Mouse (Mus musculus): ENCODE results near the gene Arhgef28. TPM values are rescaled to one million over a fixed set of nuclear protein-coding genes. Genes with fewer than 3 reads are reported as not detected.
"Not testable (repeated sequence)": the region's sequence is repeated elsewhere in the genome, so short reads cannot be mapped to it uniquely, and the experiment has no call there.

Gene Arhgef28
- polyA plus RNA-seq, 1 experiment from 2014 or later = 5.9 TPM

DNA sequence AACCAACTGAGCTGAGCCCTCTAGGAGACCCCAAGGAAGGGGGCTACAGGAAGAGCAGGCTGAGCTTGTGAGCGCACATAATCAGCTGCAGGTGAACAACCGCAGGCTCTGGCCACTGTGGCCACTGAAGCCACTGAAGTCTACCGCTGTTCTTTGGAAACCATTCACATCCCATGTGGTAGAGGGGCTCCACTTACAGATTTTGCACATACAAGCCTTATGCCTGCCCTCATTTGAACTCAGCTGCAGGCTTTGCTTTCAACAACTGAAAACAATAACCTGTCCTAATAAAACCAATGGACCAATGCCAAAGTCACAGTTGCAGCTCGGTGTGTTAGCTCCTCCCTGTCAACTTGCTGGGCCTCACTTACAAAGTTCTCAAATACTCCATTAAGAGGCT is 126.6 kb downstream of the Arhgef28 start:
- Histone ChIP-seq H3K4me1 (peaks cover 10% of the 10 kb centered on the region), H3K27me3 (ENCODE audit: poor library complexity, severe bottlenecking) (no peaks in the 10 kb centered on the region), H3K27ac (no peak overlapping the region), H3K36me3 (replicated peaks) (no peaks in the 10 kb centered on the region), H3K9me3 (no peaks in the 10 kb centered on the region), H3K4me3 (no peak overlapping the region)
- DNase-seq (ENCODE audit: extremely low spot score, low spot score) = no peak
- 91% methylated on average over 4 of the region's 4 CpGs for whole genome bisulfite sequencing

DNA sequence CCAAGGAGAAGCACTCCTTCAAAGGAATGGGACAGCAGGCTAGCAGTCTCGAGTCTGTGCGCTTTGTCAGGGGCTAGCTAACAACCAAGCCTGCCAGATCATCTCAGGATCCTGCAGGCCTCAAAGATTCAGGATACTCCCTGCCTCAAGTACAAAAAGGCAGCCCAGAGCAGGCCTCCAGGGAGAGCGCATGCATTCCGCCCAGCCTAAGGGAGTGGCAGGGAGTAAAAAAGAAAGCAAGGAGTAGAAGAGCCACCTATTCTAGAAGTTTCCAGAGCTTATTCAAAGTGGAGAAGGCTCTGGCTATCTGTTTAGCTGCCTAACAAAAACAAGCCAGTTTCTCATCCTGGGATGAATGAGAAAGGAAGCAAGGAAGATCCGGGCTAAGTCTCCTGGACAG is 128.0 kb downstream of the Arhgef28 start:
- Histone ChIP-seq H3K27ac (no peak overlapping the region), H3K4me3 (no peak overlapping the region), H3K27me3 (ENCODE audit: poor library complexity, severe bottlenecking) (no peaks in the 10 kb centered on the region), H3K36me3 (replicated peaks) (no peaks in the 10 kb centered on the region), H3K4me1 (peaks cover 19% of the 10 kb centered on the region), H3K9me3 (no peaks in the 10 kb centered on the region)
- DNase-seq (ENCODE audit: extremely low spot score, low spot score) = no peak
- WGBS = 84% methylated on average over 5 of the region's 5 CpGs

DNA sequence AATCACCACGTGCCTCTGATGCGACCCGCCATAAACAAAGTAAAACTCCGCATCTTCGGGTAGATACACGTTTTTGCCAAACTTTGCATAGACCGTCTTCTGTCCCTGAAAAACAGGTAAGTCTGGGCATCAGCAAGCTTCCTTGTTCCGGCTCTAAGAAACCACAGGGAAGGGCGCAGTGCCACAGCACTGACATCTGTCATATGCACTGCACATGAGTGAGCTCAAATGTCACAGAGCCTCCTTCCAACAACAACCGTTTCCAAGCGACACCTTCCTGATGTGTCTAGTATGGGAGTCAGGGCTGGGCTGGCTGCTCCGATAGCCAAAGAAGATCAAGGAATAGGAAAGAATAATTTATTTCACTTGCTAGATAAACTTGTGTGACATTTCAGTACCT is 129.0 kb downstream of the Arhgef28 start:
- no peaks in the 10 kb centered on the region for H3K9me3 ChIP-seq
- H3K4me3 ChIP-seq = no peak overlapping the region
- H3K27ac ChIP-seq = no peak overlapping the region
- H3K36me3 ChIP-seq (replicated peaks) = no peaks in the 10 kb centered on the region
- DNase-seq (ENCODE audit: extremely low spot score, low spot score) = no peak
- H3K27me3 ChIP-seq (ENCODE audit: poor library complexity, severe bottlenecking) = no peaks in the 10 kb centered on the region
- H3K4me1 ChIP-seq = peaks cover 21% of the 10 kb centered on the region
- 97% methylated on average over 12 of the region's 12 CpGs for WGBS

DNA sequence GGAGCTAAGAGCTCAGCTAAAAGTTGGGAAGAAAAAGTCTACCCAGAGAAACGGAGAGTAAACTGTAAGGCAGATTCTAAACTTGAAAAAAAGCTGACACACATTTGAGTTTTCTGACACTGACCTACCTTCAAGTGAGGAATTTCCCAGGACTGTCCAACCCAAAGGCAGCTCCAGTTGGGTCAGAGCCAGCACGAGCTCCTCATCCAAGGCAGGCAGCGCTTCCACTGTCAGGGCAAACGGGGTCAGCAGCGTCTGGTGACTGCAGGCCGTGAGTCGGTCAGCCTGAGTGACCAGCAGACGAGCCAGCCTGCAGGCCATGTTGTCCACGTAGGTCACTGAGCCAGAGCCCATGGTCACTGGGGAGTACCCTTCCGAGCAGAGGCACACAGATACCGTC is 131.4 kb downstream of the Arhgef28 start:
- WGBS = 80% methylated on average over 11 of the region's 11 CpGs
- H3K9me3 ChIP-seq = no peaks in the 10 kb centered on the region

DNA sequence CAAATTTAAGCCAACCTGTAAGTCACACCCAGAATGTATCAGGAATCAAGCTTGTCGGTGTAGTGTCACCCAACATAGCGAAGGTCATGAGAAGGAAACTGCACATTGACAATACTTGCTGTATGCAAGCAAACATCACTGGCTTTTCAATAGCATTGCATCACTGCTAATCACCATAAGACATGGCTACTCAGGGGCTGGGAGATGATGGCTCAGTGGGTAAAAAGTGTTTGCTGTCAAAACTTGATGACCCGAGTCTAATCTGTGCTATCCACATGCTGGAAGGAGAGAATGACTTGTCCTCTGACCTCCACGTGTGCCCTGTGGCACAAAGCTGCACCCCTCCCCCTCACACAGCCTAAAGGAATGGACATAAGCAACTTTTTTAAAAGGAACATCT is 133.0 kb downstream of the Arhgef28 start:
- Histone ChIP-seq H3K27ac (no peak overlapping the region), H3K27me3 (ENCODE audit: poor library complexity, severe bottlenecking) (no peaks in the 10 kb centered on the region), H3K4me3 (no peak overlapping the region), H3K36me3 (replicated peaks) (no peaks in the 10 kb centered on the region), H3K9me3 (no peaks in the 10 kb centered on the region), H3K4me1 (peaks cover 17% of the 10 kb centered on the region)
- DNase-seq (ENCODE audit: extremely low spot score, low spot score) = no peak
- WGBS = 79% methylated on average over 4 of the region's 4 CpGs

More for the DNA sequence above, 131.4 kb downstream of the Arhgef28 start:
- H3K36me3 ChIP-seq (replicated peaks) = no peaks in the 10 kb centered on the region
- H3K27me3 ChIP-seq (ENCODE audit: poor library complexity, severe bottlenecking) = no peaks in the 10 kb centered on the region
- no peak overlapping the region for H3K27ac ChIP-seq
- peaks cover 21% of the 10 kb centered on the region for H3K4me1 ChIP-seq
- no peak overlapping the region for H3K4me3 ChIP-seq
- DNase-seq (ENCODE audit: extremely low spot score, low spot score) = no peak

DNA sequence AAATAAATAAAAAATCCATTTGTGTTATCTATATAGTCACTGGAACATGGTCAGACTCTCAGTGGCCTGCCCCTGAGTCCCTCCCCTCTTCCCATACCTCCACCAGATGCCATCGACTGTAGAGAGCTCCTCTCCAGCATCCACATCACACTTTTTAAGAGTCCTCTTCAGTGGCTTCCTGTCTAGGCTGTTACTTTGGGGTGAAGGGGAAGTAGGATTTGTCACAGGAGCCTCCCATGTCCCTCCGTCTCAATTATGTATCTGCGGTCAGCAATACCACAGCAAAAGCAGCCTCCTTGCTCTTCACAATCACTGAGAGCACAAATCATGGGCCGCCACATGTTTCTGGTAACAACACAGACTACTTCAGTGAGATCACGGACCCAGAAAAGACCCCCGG is 135.8 kb downstream of the Arhgef28 start:
- Histone ChIP-seq H3K27me3 (ENCODE audit: poor library complexity, severe bottlenecking) (no peaks in the 10 kb centered on the region), H3K9me3 (no peaks in the 10 kb centered on the region), H3K27ac (no peak overlapping the region), H3K4me3 (no peak overlapping the region), H3K4me1 (peaks cover 20% of the 10 kb centered on the region), H3K36me3 (replicated peaks) (no peaks in the 10 kb centered on the region)
- no peak for DNase-seq (ENCODE audit: extremely low spot score, low spot score)
- WGBS = 95% methylated on average over 6 of the region's 6 CpGs

DNA sequence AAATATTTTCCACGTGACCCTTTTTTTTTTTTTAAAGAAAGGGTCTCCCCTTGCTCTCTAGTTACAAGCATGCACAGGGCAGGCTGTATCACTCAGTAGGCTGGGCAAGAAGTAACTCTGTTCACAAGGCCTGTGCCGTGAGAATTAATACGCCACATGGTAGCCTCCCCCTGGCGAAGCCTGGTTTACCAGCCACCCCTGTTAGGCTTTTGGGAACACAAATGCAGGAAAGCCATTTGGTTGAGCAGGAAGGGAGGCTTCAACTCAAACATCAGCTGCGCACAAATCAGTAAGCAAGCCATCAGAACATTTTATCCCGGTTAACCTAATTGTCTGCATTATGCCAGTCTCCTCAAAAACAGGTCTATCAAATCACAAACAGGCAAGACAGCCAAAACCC is 136.6 kb downstream of the Arhgef28 start:
- Histone ChIP-seq H3K36me3 (replicated peaks) (no peaks in the 10 kb centered on the region), H3K27me3 (ENCODE audit: poor library complexity, severe bottlenecking) (no peaks in the 10 kb centered on the region), H3K4me3 (no peak overlapping the region), H3K9me3 (no peaks in the 10 kb centered on the region), H3K27ac (no peak overlapping the region), H3K4me1 (peaks cover 14% of the 10 kb centered on the region)
- no peak for DNase-seq (ENCODE audit: extremely low spot score, low spot score)
- WGBS = 92% methylated on average over 6 of the region's 6 CpGs

DNA sequence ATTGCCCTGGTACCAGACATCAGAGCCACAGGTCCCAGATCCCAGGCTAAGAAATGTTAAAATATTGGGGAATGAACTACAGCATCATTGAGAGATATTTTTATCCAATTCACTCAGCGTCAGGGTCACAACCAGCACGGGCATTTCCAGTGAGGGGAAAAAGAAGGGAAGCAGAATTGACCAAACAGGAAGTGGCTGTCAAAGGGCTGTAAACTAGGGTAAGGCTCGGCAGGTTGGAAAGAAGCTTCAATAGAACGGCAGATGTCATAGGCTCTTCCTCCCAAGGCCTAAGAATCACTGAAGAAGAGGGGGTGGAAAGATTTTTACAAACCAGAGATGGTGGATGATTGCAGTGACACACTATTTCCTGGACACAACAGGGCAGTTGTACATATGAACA is 143.4 kb downstream of the Arhgef28 start:
- Histone ChIP-seq H3K36me3 (replicated peaks) (no peaks in the 10 kb centered on the region), H3K4me1 (0 out of 2 replicates have a peak, but pooled peaks cover 3% of the 10 kb centered on the region), H3K9me3 (peaks cover 8% of the 10 kb centered on the region; the same call in 1 of the 2 replicates), H3K27me3 (ENCODE audit: poor library complexity, severe bottlenecking) (no peaks in the 10 kb centered on the region), H3K27ac (no peak overlapping the region), H3K4me3 (no peak overlapping the region)
- no peak for DNase-seq (ENCODE audit: extremely low spot score, low spot score)
- 81% methylated on average over 4 of the region's 4 CpGs for WGBS

DNA sequence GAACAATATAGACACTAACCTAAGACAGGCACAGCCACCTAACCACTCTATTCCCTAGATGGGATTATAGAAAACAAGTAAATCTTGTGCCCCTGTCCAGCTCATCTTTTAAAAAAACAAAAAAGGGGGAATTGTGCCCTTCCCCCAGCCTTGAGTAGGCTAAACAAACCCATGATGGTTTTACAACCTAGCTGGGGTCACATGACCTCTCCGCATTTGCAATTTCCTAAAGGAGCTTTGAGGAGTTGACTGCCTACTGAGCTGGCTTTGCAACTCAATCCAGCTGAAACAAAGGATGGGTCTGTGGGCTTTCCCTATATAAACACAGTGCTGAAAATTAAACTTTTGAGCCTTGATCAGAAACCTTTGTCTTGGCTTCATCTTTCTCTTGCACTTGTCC is 146.1 kb downstream of the Arhgef28 start:
- H3K4me1 ChIP-seq; H3K36me3 ChIP-seq (replicated peaks); DNase-seq (ENCODE audit: extremely low spot score, low spot score); H3K27me3 ChIP-seq (ENCODE audit: poor library complexity, severe bottlenecking); H3K9me3 ChIP-seq; H3K27ac ChIP-seq; H3K4me3 ChIP-seq: not testable (repeated sequence)
- WGBS = 78% methylated on average over 1 of the region's 1 CpGs

DNA sequence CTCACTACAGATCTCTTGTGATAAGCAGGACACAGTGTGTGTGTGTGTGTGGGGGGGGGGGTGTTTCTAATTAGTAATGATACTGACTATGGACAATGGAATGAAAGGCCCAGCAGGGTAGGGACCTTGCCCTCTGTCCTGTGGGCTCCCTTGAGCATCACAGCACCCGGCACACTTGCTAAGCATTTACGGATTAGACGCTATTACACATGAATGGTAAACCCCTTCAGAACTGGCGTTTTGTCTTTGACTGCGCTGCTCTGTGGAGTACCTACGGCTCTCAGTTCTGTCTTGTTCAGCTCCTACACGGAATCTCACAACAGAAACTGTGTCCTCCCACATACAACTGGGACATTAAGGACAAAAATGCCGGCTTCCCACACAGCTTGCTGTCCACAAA is 151.0 kb downstream of the Arhgef28 start:
- H3K4me3 ChIP-seq = no peak overlapping the region
- WGBS = 51% methylated on average over 8 of the region's 8 CpGs
- no peaks in the 10 kb centered on the region for H3K27me3 ChIP-seq (ENCODE audit: poor library complexity, severe bottlenecking)
- no peak for DNase-seq (ENCODE audit: extremely low spot score, low spot score)
- H3K9me3 ChIP-seq = peaks cover 15% of the 10 kb centered on the region; the same call in 1 of the 2 replicates
- no peaks in the 10 kb centered on the region for H3K36me3 ChIP-seq (replicated peaks)
- peaks cover 17% of the 10 kb centered on the region for H3K4me1 ChIP-seq
- no peak overlapping the region; the same call in 1 of the 2 replicates for H3K27ac ChIP-seq

DNA sequence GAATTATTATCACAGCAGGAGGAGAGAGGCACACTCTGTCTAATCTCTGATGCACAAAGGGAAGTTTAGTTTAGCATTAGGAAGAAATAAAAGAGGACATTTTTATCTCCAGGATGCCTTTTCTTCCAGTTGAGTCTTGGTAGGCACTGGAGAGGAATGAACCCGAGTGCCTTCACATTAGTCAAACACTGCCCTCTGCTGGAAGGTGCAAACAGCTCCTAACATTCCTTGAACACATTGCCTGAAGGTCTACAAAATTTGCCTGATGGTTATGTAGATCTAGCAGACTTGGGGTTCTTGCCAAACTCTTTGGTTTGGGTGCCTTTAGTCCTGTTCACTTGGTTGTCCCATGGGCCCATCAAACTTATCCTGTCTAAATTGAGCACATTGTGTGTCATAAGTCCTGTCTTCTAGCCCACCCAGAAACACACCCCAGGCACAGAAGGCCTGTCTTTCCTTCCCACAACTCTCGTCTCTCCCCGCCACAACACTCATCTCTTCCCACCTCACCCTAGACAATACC is 165.6 kb downstream of the Arhgef28 start:
- Histone ChIP-seq H3K27me3 (ENCODE audit: poor library complexity, severe bottlenecking) (no peaks in the 10 kb centered on the region), H3K27ac (no peak overlapping the region), H3K4me3 (no peak overlapping the region), H3K4me1 (peaks cover 6% of the 10 kb centered on the region), H3K9me3 (no peaks in the 10 kb centered on the region), H3K36me3 (replicated peaks) (no peaks in the 10 kb centered on the region)
- no peak for DNase-seq (ENCODE audit: extremely low spot score, low spot score)
- 66% methylated on average over 3 of the region's 3 CpGs for WGBS

DNA sequence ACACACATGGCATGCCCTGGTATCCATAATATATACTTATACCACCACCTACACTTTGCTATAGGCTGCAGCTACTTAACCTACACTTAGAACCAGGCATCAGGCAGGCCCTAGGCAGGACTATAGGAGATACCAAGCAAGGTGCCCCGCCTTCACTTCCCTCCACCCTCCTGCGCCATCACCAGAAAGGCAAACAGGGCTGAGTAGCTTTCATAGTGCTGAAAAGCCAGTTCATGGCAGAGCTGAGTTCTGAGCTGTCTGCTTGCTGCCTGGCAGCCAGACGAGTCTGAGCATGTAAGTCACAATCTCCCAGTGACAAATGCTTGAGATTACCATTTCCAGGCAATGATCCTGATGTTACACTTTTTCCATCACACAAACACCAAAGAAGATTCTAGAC is 167.5 kb downstream of the Arhgef28 start:
- Histone ChIP-seq H3K27ac (no peak overlapping the region), H3K36me3 (replicated peaks) (no peaks in the 10 kb centered on the region), H3K27me3 (ENCODE audit: poor library complexity, severe bottlenecking) (0 out of 2 replicates have a peak, but pooled peaks cover 4% of the 10 kb centered on the region), H3K9me3 (no peaks in the 10 kb centered on the region), H3K4me3 (no peak overlapping the region), H3K4me1 (peaks cover 8% of the 10 kb centered on the region)
- DNase-seq (ENCODE audit: extremely low spot score, low spot score) = no peak
- WGBS = 91% methylated on average over 3 of the region's 3 CpGs

DNA sequence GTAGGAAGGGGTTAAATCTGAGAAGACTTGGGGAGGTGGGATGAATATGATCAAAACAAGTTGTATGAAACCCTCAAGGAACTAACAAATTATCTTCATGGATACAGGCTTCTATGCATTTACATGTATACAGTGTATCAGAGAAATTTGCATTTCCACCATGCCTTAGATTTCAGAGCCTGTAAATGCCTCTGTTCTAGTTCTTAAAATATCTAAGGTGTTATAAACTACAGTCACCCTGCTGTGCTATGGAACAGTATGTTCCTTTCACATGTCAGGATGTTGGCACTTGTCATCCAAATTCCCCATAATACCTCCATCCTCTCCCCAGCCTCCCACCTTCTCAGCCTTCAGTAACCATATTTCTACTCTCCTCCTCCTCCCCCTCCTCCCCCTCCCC is 168.5 kb downstream of the Arhgef28 start:
- Histone ChIP-seq H3K4me3 (no peak overlapping the region), H3K9me3 (no peaks in the 10 kb centered on the region)
- DNase-seq (ENCODE audit: extremely low spot score, low spot score) = no peak

DNA sequence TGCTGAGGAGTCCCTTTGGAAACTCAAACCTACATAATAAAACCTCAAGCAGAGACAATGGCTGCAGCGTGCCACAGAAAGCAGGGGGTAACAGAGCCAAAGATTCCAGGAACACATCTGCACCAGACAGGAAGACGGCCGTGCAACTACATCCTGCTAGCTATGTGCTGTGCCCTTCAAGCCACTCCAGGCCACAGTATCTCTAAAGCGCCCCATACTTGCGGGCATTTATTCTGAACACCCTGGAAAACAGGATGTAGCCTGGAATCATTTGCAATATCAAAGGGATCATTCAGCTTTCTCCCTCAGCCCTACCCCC is 174.6 kb downstream of the Arhgef28 start:
- WGBS = 29% methylated on average over 5 of the region's 5 CpGs
- H3K4me1 ChIP-seq = peaks cover 30% of the 10 kb centered on the region
- peaks cover 8% of the 10 kb centered on the region; the same call in 1 of the 2 replicates for H3K27me3 ChIP-seq (ENCODE audit: poor library complexity, severe bottlenecking)
- peak overlapping the region; percentile 37 for H3K4me3 ChIP-seq
- H3K27ac ChIP-seq = peak overlapping the region; percentile 74
- H3K9me3 ChIP-seq = no peaks in the 10 kb centered on the region
- no peak for DNase-seq (ENCODE audit: extremely low spot score, low spot score)
- no peaks in the 10 kb centered on the region for H3K36me3 ChIP-seq (replicated peaks)

More for the DNA sequence above, 168.5 kb downstream of the Arhgef28 start:
- H3K4me1 ChIP-seq = peaks cover 8% of the 10 kb centered on the region
- H3K27ac ChIP-seq = no peak overlapping the region
- H3K36me3 ChIP-seq (replicated peaks) = no peaks in the 10 kb centered on the region
- H3K27me3 ChIP-seq (ENCODE audit: poor library complexity, severe bottlenecking) = 0 out of 2 replicates have a peak, but pooled peaks cover 8% of the 10 kb centered on the region
